Mouse (Mus musculus) CH12.LX (cell line): ENCODE measurements around the gene Banf2. TPM values are rescaled to one million over a fixed set of nuclear protein-coding genes. Genes with fewer than 3 reads are reported as not detected.

ENCODE experiments used
- DNase-seq: peaks from one replicate; pipeline ENCODE4 v3.0.0-alpha.2; 2013; ENCODE audit errors: extremely low read depth
- H3K27ac ChIP-seq: 2 replicates; pipeline ENCODE4 v1.5.1; 2012; ENCODE audit warnings: low read depth, mild to moderate bottlenecking, control low read depth, moderate library complexity; ENCODE audit not compliant: insufficient read depth
- H3K27me3 ChIP-seq: replicated peaks from 2 replicates; pipeline ENCODE3; 2012; ENCODE audit warnings: inconsistent platforms
- H3K36me3 ChIP-seq, 2 experiments: replicated peaks in 1 of 2; 2 replicates each; pipeline versions ENCODE3 to v1.6.1; 2012; ENCODE audit warnings: inconsistent platforms in 1 of 2, low read length in 1 of 2, mild to moderate bottlenecking in 1 of 2, mixed read lengths in 1 of 2, moderate library complexity in 1 of 2; ENCODE audit not compliant: control insufficient read depth in 1 of 2, insufficient read depth in 1 of 2
- H3K4me1 ChIP-seq, 2 experiments: 2 replicates each; pipeline ENCODE4 v1.6.1; 2012; ENCODE audit warnings: inconsistent platforms in 1 of 2, moderate library complexity in 1 of 2; ENCODE audit not compliant: insufficient read depth in 2 of 2, control insufficient read depth in 1 of 2
- H3K4me2 ChIP-seq: 2 replicates; pipeline ENCODE4 v1.6.1; 2012; ENCODE audit warnings: low read depth, mild to moderate bottlenecking, control low read depth; ENCODE audit not compliant: poor library complexity, insufficient read depth, severe bottlenecking
- H3K4me3 ChIP-seq, 3 experiments: fragments of 150-350 bp in 1 of 3; sonication (generic) in 1 of 3; replicated peaks in 1 of 3; 2 replicates each; pipeline versions ENCODE3 to v1.5.1; 2011 to 2012; ENCODE audit warnings: low read depth in 2 of 3, low read length in 2 of 3, mild to moderate bottlenecking in 2 of 3, moderate library complexity in 2 of 3, control low read depth in 1 of 3, improper control_type of control experiment in 1 of 3, inconsistent platforms in 1 of 3, mixed read lengths in 1 of 3; ENCODE audit not compliant: poor library complexity in 1 of 3
- H3K79me2 ChIP-seq: replicated peaks from 2 replicates; pipeline ENCODE4 v1.6.1; 2012; ENCODE audit warnings: mild to moderate bottlenecking, moderate library complexity; ENCODE audit not compliant: control insufficient read depth, poor library complexity, insufficient read depth, severe bottlenecking; ENCODE audit errors: extremely low read depth
- H3K9ac ChIP-seq: 2 replicates; pipeline ENCODE4 v1.6.1; 2012; ENCODE audit warnings: low read depth, mild to moderate bottlenecking, control low read depth, moderate library complexity; ENCODE audit not compliant: insufficient read depth
- H3K9me3 ChIP-seq: replicated peaks from 2 replicates; pipeline ENCODE3; 2012; ENCODE audit warnings: low read length, inconsistent platforms, mixed read lengths
- BHLHE40 ChIP-seq: IDR thresholded peaks from 2 replicates; pipeline ENCODE4 v1.6.1; 2011; ENCODE audit warnings: mild to moderate bottlenecking, low read depth, low read length, improper control_type of control experiment
- CHD2 ChIP-seq: IDR thresholded peaks from 2 replicates; pipeline ENCODE4 v1.6.1; 2011; ENCODE audit warnings: low read length, improper control_type of control experiment
- CTCF ChIP-seq, 2 experiments: IDR thresholded peaks in 1 of 2; conservative IDR thresholded peaks in 1 of 2; 2 replicates each; pipeline ENCODE4 v1.5.1; 2011 to 2012; ENCODE audit warnings: low read depth in 2 of 2, low read length in 2 of 2, improper control_type of control experiment in 1 of 2, inconsistent platforms in 1 of 2, mild to moderate bottlenecking in 1 of 2, moderate library complexity in 1 of 2
- GABPA ChIP-seq: IDR thresholded peaks from 2 replicates; pipeline ENCODE4 v1.6.1; 2012; ENCODE audit warnings: low read depth, low read length, improper control_type of control experiment, inconsistent platforms; ENCODE audit not compliant: insufficient replicate concordance
- IRF4 ChIP-seq: IDR thresholded peaks from 2 replicates; pipeline ENCODE4 v1.6.1; 2014; ENCODE audit warnings: low read depth, mild to moderate bottlenecking, inconsistent platforms, low read length, improper control_type of control experiment
- JUN ChIP-seq: IDR thresholded peaks from 2 replicates; pipeline ENCODE4 v1.6.1; 2011; ENCODE audit warnings: low read depth, mild to moderate bottlenecking, low read length, improper control_type of control experiment, moderate library complexity; ENCODE audit not compliant: insufficient read depth
- KAT2A ChIP-seq: IDR thresholded peaks from 2 replicates; pipeline ENCODE4 v1.6.1; 2012; ENCODE audit warnings: low read length, improper control_type of control experiment, inconsistent platforms; ENCODE audit not compliant: insufficient replicate concordance
- MAX ChIP-seq: IDR thresholded peaks from 2 replicates; pipeline ENCODE4 v1.6.1; 2011; ENCODE audit warnings: low read length, improper control_type of control experiment
- MEF2A ChIP-seq: IDR thresholded peaks from 2 replicates; pipeline ENCODE4 v1.6.1; 2014; ENCODE audit warnings: low read depth, mild to moderate bottlenecking, inconsistent platforms, low read length, improper control_type of control experiment, borderline replicate concordance
- MXI1 ChIP-seq: IDR thresholded peaks from 2 replicates; pipeline ENCODE4 v1.6.1; 2011; ENCODE audit warnings: mild to moderate bottlenecking, low read depth, low read length, improper control_type of control experiment
- POLR2AphosphoS2 ChIP-seq: IDR thresholded peaks from 2 replicates; pipeline ENCODE4 v1.6.1; 2011; ENCODE audit warnings: low read depth, low read length, improper control_type of control experiment
- RCOR1 ChIP-seq: conservative IDR thresholded peaks from 2 replicates; pipeline ENCODE4 v1.6.1; 2012; ENCODE audit warnings: low read depth, mild to moderate bottlenecking, inconsistent platforms, low read length, improper control_type of control experiment
- SIN3A ChIP-seq: IDR thresholded peaks from 2 replicates; pipeline ENCODE4 v1.6.1; 2012; ENCODE audit warnings: low read length, improper control_type of control experiment, inconsistent platforms
- SMC3 ChIP-seq: IDR thresholded peaks from 2 replicates; pipeline ENCODE4 v1.6.1; 2011; ENCODE audit warnings: low read depth, low read length, improper control_type of control experiment
- USF1 ChIP-seq: IDR thresholded peaks from 2 replicates; pipeline ENCODE4 v1.6.1; 2014; ENCODE audit warnings: low read depth, mild to moderate bottlenecking, inconsistent platforms, low read length, improper control_type of control experiment
- ZMIZ1 ChIP-seq: IDR thresholded peaks from 2 replicates; pipeline ENCODE4 v1.6.1; 2012; ENCODE audit warnings: low read depth, mild to moderate bottlenecking, inconsistent platforms, low read length, improper control_type of control experiment
- ZNF384 ChIP-seq: IDR thresholded peaks from 2 replicates; pipeline ENCODE4 v1.6.1; 2012; ENCODE audit warnings: low read depth, low read length, improper control_type of control experiment, inconsistent platforms
- dilution Hi-C: fragments of 300-500 bp; cut with MboI; formaldehyde crosslinking; loops from 2 replicates; pipeline ENCODE4 v1.14.3; 2020; ENCODE audit warnings: low sequenced_read_pairs; ENCODE audit not compliant: extremely low pct_unique_long_range_greater_than_20kb, extremely low pct_ligation_motif_present
- in situ Hi-C: fragments of 300-500 bp; cut with MboI; formaldehyde crosslinking; loops from 3 replicates; pipeline ENCODE4 v1.14.3; 2019; ENCODE audit warnings: low sequenced_read_pairs, low pct_ligation_motif_present, low pct_unique_long_range_greater_than_20kb, mixed read lengths
- polyA plus RNA-seq: library from polyadenylated mRNA; unstranded; fragments of >175 nt; gene quantifications from 2 replicates; pipeline ENCODE4 v1.2.1, GENCODE M21; 2012; ENCODE audit warnings: low read depth; ENCODE audit not compliant: insufficient read length
- total RNA-seq, 2 experiments: library from RNA; depleted of rRNA; stranded (reverse); fragments of 300-350 nt in 1 of 2; fragments of >200 nt in 1 of 2; gene quantifications; 2 replicates each; pipeline ENCODE4 v1.2.3; 2012 to 2014

Gene Banf2
- total and polyA plus RNA-seq, 3 experiments, result not detected

GRCm38 (mm10) chr2:144050861-144051260 lies 18.0 kb downstream of the Banf2 start:
- Histone ChIP-seq H3K9me3 (no peaks in the 10 kb centered on the region), H3K79me2 (no peaks in the 10 kb centered on the region), H3K36me3 (no peaks in the 10 kb centered on the region), H3K4me3 (no peak overlapping the region), H3K27me3 (no peaks in the 10 kb centered on the region), H3K4me1 (peaks cover 9 to 31% of the 10 kb centered on the region in 2 experiments), H3K27ac (no peak overlapping the region), H3K9ac (no peak overlapping the region), H3K4me2 (no peak overlapping the region)
- peak; percentile 55 for DNase-seq
- dilution Hi-C loops (no loop called here), in situ Hi-C loops (no loop called here)
- TF ChIP-seq CTCF (conservative IDR thresholded peaks at IDR 0.05 in 1 of 2, IDR thresholded peaks at IDR 0.05 in 1 of 2; ENCODE audit: low read depth in 2 of 2, low read length in 2 of 2) (no peak), BHLHE40 (peak; percentile 24; the same call in 1 of the 2 replicates)

DNA sequence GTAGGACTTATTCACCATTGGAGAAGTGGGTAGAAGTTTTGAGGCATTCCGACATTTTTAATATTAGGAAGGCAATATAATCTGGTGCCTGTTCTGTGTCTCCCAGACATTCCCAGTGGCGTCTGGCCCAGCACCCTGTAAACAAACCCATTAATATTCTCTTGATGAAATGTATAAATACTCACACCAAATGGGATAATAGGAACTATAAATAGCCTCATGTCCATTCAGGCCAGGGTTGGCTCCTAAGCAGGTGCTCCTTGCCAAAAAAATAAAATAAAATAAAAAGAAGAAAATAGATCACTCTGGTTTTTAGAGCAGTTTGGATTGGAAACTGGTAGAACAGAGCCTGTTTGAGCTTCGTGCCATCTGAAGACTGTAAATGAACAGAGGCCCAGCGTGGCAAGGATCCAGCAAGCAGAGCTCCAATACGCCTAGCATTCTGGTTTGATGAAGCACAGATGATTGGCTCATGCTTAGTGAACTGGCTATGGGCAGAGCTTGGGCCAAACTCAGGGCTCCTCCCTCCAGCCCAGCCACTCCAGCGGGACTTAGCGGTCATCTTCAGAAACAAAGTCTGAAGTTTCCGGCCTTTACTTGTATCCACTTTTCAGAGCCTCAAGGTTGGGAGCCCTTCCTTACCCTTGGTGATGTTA lies 19.7 kb downstream of the Banf2 start:
- TF ChIP-seq ZMIZ1 (no peak), ZNF384 (no peak), IRF4 (no peak), SIN3A (no peak), MAX (no peak)
- in situ Hi-C loops (no loop called here), dilution Hi-C loops (no loop called here)
- Histone ChIP-seq H3K27ac (no peak overlapping the region), H3K9ac (no peak overlapping the region), H3K36me3 (no peaks in the 10 kb centered on the region), H3K9me3 (no peaks in the 10 kb centered on the region), H3K79me2 (no peaks in the 10 kb centered on the region), H3K4me3 (no peak overlapping the region), H3K4me2 (no peak overlapping the region), H3K4me1 (peaks cover 9 to 17% of the 10 kb centered on the region in 2 experiments), H3K27me3 (no peaks in the 10 kb centered on the region)
- no peak for DNase-seq

DNA sequence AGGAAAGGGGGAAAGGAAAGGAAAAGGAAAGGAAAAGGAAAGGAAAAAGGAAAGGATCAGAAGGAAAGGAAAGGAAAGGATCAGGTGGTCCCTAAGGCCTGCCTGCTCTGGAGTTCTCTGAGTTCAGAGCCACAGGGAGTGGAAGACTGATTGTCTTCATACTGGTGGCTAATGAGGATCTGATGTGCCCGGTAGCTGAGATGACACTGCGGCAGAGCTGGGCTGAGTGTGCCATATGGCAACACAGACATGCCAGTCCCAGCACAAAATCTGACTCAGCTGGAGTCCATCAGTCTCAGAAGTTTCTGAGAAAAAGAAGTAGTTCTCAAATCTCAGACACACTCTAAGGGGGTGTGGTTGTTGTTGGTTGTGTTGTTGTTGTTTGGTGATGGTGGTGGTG lies 24.9 kb downstream of the Banf2 start:
- no peak overlapping the region for H3K4me3 ChIP-seq
- DNase-seq, result no peak
- no peaks in the 10 kb centered on the region for H3K36me3 ChIP-seq
- in situ Hi-C loops (no loop called here), dilution Hi-C loops (no loop called here)
- H3K9ac ChIP-seq, result no peak overlapping the region
- no peaks in the 10 kb centered on the region for H3K79me2 ChIP-seq
- no peak overlapping the region for H3K4me2 ChIP-seq
- no peaks in the 10 kb centered on the region for H3K27me3 ChIP-seq
- no peak overlapping the region for H3K27ac ChIP-seq
- TF ChIP-seq RCOR1, result no peak
- no peak for TF ChIP-seq POLR2AphosphoS2
- no peak for TF ChIP-seq SMC3
- no peak for TF ChIP-seq KAT2A
- no peak for TF ChIP-seq CTCF (conservative IDR thresholded peaks at IDR 0.05 in 1 of 2, IDR thresholded peaks at IDR 0.05 in 1 of 2; ENCODE audit: low read depth in 2 of 2, low read length in 2 of 2)
- no peak for TF ChIP-seq MXI1
- no peak for TF ChIP-seq MEF2A
- TF ChIP-seq GABPA, result no peak
- TF ChIP-seq CHD2, result no peak
- TF ChIP-seq USF1, result no peak
- TF ChIP-seq JUN, result no peak
- H3K9me3 ChIP-seq, result no peaks in the 10 kb centered on the region
- no peaks in the 10 kb centered on the region for H3K4me1 ChIP-seq
